Mouse (Mus musculus) forebrain, postnatal 0 days (tissue): ENCODE results near the gene B3galt5. TPM values are rescaled to one million over a fixed set of nuclear protein-coding genes. Genes with fewer than 3 reads are reported as not detected.

ENCODE experiments used
- ATAC-seq: fragments of 200-750 bp; cut with Nextera tagmentation; 2 replicates; pipeline ENCODE4 v1.8.0; 2017; ENCODE audit warnings: mild to moderate bottlenecking, moderate library complexity
- DNase-seq: peaks from one replicate; pipeline ENCODE4 v3.0.0-alpha.2; 2015
- H3K27ac ChIP-seq: fragments of 300-500 bp; sonication (generic); 2 replicates; pipeline ENCODE4 v1.5.1; 2014; ENCODE audit warnings: low read depth, mild to moderate bottlenecking, antibody characterized with exemption, low read length, moderate library complexity, mixed read lengths
- H3K27me3 ChIP-seq: fragments of 300-500 bp; sonication (generic); 2 replicates; pipeline ENCODE4 v1.6.1; 2014; ENCODE audit warnings: mild to moderate bottlenecking, low read length, mixed read lengths; ENCODE audit not compliant: insufficient read depth
- H3K36me3 ChIP-seq: fragments of 300-500 bp; sonication (generic); 2 replicates; pipeline ENCODE4 v1.6.1; 2014; ENCODE audit warnings: mild to moderate bottlenecking, moderate library complexity; ENCODE audit not compliant: insufficient read depth
- H3K4me1 ChIP-seq: fragments of 300-500 bp; sonication (generic); 2 replicates; pipeline ENCODE4 v1.6.1; 2014; ENCODE audit warnings: antibody characterized with exemption; ENCODE audit not compliant: insufficient read depth
- H3K4me2 ChIP-seq: fragments of 300-500 bp; sonication (generic); 2 replicates; pipeline ENCODE4 v1.6.1; 2014; ENCODE audit warnings: low read depth, mild to moderate bottlenecking, moderate library complexity
- H3K4me3 ChIP-seq: fragments of 300-500 bp; sonication (generic); 2 replicates; pipeline ENCODE4 v1.5.1; 2014; ENCODE audit warnings: low read depth, low read length, mixed read lengths
- H3K9ac ChIP-seq: fragments of 300-500 bp; sonication (generic); 2 replicates; pipeline ENCODE4 v1.6.1; 2014; ENCODE audit warnings: mild to moderate bottlenecking
- H3K9me3 ChIP-seq: fragments of 300-500 bp; sonication (generic); 2 replicates; pipeline ENCODE4 v1.6.1; 2016; ENCODE audit warnings: low read length
- CTCF ChIP-seq: sonication (generic); IDR thresholded peaks from 2 replicates; pipeline ENCODE4 v1.5.1; 2016; ENCODE audit warnings: antibody characterized with exemption, control low read depth, low read depth
- WGBS: fragments of 180-500 bp; shearing (Covaris S2); extraction: QIAGEN DNeasy Blood & Tissue Kit; methylation state at CpG from one replicate; pipeline ENCODE4 v1.1.7; 2014; 5-methylcytosine and 5-hydroxymethylcytosine counted together
- polyA plus RNA-seq: library from polyadenylated mRNA; unstranded; fragments of >200 nt; fragmentation: Nextera tagmentation; extraction: Ambion mirVana; gene quantifications from 2 replicates; pipeline ENCODE4 v1.2.1, GENCODE M21; 2015
- total RNA-seq: library from RNA; depleted of rRNA; stranded (reverse); fragments of >200 nt; gene quantifications from 2 replicates; pipeline ENCODE4 v1.2.3, GENCODE M21; 2014; rRNA removed

The B3galt5 gene
- total RNA-seq (4.1 and 5.5 TPM in 2 replicates), polyA plus RNA-seq (1.9 and 3.6 TPM in 2 replicates)

DNA sequence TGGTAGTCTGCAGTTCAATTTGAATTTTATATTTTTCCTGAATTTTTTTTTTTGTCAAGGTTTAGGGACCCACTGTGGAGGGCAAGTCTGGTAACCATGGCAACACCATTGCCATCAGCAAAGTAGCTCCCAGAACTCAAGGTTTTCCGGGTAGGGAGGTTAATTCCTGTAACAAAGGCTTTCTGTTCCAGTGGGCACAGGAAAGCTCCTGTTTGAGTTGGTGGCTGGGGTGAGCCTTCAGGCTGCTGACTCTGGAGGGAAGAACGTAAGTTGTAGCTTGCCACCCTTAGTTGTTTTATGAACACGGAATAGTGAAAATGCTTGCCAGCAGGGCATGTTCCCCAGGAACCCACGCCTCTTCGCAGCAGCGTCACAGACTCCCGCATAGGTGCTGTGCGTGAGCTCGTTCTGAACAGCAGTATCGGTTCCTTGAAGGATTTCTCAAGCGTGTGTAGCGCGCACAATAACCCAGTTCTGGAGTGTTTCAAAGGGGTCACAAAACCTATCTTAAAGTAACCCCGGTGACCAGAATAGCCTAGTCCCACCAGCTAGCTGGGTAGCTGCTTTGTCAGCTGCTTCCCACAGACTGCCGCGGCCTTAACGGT, at the start of gene B3galt5:
B3galt5 (plus strand) TSS at position 436 of the 605 bp plus-strand sequence.
- Histone ChIP-seq H3K36me3 (no peaks in the 10 kb centered on the region), H3K4me3 (peak within 1 kb of the TSS; percentile 7; the same call in 1 of the 2 replicates), H3K27ac (peak within 1 kb of the TSS; percentile 73), H3K27me3 (no peaks in the 10 kb centered on the region), H3K4me1 (peaks cover 4% of the 10 kb centered on the region; the same call in 1 of the 2 replicates), H3K4me2 (peak within 1 kb of the TSS; percentile 26), H3K9me3 (no peaks in the 10 kb centered on the region), H3K9ac (peak within 1 kb of the TSS; percentile 31; the same call in 1 of the 2 replicates)
- 35% methylated on average over 17 of the region's 17 CpGs for WGBS
- peak; percentile 65 for DNase-seq
- peak; percentile 81 for ATAC-seq
- no peak for TF ChIP-seq CTCF

DNA sequence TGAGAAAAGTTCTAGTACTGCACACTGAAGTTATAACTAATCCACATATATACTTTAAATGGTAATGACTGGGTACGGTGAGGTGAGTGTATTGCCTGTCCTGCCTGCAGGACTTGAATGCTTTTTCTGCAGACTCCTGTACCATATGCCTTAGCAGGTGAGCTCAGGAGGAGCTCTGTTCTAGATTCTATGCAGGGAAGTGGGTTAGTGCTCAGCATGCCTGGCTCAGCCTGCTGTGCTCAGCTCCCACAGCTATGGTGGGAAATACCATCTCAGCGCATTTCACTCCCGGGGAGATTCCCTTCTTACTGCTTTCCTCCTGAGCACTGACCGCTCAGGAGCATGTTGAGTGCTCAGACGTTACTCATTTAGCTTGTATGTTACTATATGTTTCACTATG, 48.0 kb upstream of the B3galt5 start:
- Histone ChIP-seq H3K9ac (no peak overlapping the region), H3K27me3 (no peaks in the 10 kb centered on the region), H3K4me3 (no peak overlapping the region), H3K4me1 (peaks cover 6% of the 10 kb centered on the region; the same call in 1 of the 2 replicates), H3K4me2 (no peak overlapping the region), H3K27ac (no peak overlapping the region), H3K36me3 (no peaks in the 10 kb centered on the region), H3K9me3 (no peaks in the 10 kb centered on the region)
- TF ChIP-seq CTCF: no peak
- ATAC-seq (no peak), DNase-seq (no peak)
- 87% methylated on average over 5 of the region's 5 CpGs for WGBS

DNA sequence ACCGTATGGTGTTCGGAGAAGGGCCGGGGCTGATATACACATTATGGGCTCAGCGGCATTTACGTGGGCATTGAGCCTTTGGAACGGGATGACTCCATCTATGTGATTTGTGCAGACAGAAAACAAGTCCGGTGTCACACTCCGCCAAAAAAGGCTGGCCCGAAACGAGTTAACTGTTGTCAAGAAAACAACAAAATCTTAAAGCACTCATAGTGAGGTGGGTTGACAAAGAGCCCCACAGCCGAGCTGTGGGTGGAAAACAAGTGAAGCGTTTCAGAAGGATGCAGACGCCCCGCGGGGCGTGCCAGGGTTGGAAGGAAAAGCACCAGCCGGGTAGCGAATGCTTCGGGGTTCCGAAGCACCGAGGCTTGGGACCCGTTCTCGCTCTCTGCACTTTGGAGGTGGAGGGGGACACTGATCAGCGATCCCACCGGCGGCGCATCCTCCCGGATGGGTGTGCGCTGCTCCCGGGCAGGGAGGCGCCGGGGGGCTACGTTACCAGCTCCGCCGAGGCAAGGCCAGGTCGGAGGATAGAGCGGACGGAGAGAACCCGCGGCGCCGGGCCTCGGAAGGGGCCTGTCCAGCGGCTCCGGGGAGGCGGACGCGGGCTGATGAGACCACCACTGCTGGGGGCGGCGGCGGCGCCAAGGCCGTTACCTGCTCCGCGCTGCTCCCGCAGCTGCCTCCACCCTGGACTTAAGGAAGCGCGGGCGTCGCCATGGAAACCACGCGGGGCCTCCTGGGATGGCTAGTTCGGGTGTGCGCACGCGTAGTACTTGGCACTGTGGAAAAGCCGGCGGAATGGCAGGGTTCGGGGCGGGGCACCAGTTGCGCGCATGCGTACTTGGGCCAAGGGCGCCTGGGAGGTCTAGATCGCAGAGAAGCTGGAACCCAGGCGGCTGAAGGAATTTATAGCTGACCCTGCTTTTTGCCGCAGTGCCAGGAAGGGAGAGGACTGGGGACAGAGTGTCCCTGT, 43.8 kb upstream of the B3galt5 start, which contains the start of gene Lca5l:
Lca5l (minus strand) TSS at position 741 of the 976 bp plus-strand sequence.
- WGBS: 2% methylated on average over 77 of the region's 77 CpGs
- peaks cover 6% of the 10 kb centered on the region; the same call in 1 of the 2 replicates for H3K4me1 ChIP-seq
- TF ChIP-seq CTCF: no peak

DNA sequence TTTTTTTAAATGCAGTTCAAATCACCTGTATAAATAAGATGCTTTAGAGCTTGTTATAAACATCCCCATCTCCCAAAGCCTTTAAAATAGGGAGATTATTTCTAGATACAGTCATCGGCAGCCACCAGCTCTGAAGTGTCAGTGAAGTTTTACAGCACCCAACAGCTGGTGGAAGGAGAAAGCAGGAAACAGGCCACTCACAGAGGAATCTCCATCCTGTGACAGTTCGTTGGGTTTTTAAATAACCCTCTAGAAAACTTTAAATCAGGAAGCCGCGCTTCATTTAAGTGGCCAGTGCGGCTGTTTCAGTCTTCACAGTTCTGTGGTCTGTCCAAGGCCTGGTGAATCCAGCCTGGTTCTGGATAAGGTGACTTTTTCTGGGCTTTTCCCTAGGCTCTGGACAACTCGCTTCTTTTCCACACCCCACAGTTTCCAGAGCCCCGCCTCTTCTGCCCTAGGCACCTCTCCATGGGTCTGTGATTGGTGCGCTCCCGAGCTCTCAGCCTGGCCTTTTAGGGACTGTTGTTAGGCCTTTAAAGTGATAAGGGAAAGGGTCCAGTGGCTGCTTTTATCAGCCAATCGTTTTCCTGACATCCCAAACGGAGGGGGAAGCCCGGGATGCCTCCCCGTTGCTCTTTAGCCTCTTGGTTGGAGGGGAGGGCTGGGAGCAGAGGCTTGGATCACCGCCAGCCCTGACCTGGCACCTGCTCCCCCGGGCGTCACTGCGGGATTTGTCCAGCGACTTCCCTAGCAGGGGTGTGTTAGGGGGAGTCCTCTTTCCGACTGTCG, 35.5 kb upstream of the B3galt5 start, which contains the start of gene Sh3bgr:
Sh3bgr (plus strand) TSS at position 538 of the 789 bp plus-strand sequence.
- TF ChIP-seq CTCF: no peak
- Histone ChIP-seq H3K36me3 (no peaks in the 10 kb centered on the region), H3K9ac (no peak within 1 kb of the TSS), H3K4me1 (no peaks in the 10 kb centered on the region), H3K9me3 (no peaks in the 10 kb centered on the region), H3K4me2 (peak within 1 kb of the TSS; percentile 44), H3K27ac (no peak within 1 kb of the TSS), H3K4me3 (peak within 1 kb of the TSS; percentile 14; the same call in 1 of the 2 replicates), H3K27me3 (no peaks in the 10 kb centered on the region)
- ATAC-seq (peak; percentile 70), DNase-seq (no peak)
- WGBS: 10% methylated on average over 20 of the region's 20 CpGs

More for the DNA sequence above, 43.8 kb upstream of the B3galt5 start, which contains the start of gene Lca5l:
- Histone ChIP-seq H3K27ac (peak within 1 kb of the TSS; percentile 69), H3K9ac (peak within 1 kb of the TSS; percentile 66), H3K4me2 (peak within 1 kb of the TSS; percentile 57), H3K27me3 (no peaks in the 10 kb centered on the region), H3K36me3 (no peaks in the 10 kb centered on the region), H3K9me3 (no peaks in the 10 kb centered on the region), H3K4me3 (peak within 1 kb of the TSS; percentile 81)
- DNase-seq (peak; percentile 100), ATAC-seq (peak; percentile 99)

DNA sequence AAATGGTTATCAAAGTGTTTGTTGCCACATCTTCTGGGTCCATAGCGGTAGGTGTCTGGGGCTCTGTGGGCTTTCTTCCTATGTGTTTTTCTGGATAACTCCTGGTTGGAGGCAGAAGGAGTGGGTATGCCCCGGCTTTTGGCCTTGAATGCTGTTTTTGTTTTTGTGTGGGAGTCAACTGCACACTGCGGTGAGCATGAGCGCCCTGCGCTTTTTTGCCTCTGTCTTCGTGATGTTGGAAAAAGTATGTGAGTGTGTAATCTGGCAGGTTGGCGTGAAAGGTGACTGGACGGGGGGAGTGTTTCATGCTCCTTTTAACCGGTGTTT, 34.9 kb upstream of the B3galt5 start:
- TF ChIP-seq CTCF: no peak
- Histone ChIP-seq H3K27me3 (no peaks in the 10 kb centered on the region), H3K9me3 (no peaks in the 10 kb centered on the region), H3K4me1 (no peaks in the 10 kb centered on the region), H3K4me2 (peak overlapping the region; percentile 44), H3K27ac (no peak overlapping the region), H3K9ac (no peak overlapping the region), H3K4me3 (peak overlapping the region; percentile 14; the same call in 1 of the 2 replicates), H3K36me3 (no peaks in the 10 kb centered on the region)
- ATAC-seq (no peak), DNase-seq (no peak)
- WGBS: 27% methylated on average over 9 of the region's 9 CpGs

DNA sequence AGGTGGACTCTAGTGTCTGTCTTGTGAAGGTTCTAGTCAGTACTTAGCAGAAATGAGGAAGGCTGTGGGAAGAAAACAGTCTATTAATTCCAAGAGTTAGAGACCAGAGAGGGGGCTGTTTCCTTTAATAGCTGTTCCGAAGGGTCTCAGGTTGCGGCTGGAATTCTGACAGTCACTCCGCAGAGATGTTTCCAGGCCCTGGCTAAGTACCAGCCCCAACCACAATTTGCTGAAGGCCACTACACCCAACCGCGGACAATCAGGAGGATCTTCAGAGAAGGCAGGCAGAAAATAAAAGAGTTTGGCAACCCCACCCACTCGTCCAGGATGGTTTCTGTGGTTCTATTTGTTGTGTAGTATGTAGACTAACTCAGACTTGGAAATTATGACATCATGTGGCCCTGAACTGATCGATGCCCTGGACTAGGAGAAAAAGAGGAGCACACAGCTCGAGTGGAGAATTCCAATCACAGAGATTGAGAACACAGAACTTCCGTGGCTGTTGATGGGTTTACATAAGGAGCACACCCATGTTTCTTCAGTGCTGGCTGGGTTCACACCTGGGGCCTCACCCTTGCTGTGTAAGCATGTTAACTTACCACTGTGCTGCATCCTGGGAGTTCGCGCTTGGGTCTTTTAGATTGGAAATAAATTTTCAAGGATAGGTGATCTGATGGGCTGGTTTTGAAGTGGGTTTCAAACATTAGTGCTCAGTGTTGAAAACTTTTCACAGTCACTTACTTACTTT, 33.9 kb upstream of the B3galt5 start:
- Histone ChIP-seq H3K4me1 (no peaks in the 10 kb centered on the region), H3K36me3 (no peaks in the 10 kb centered on the region), H3K27ac (no peak overlapping the region), H3K4me3 (no peak overlapping the region), H3K27me3 (no peaks in the 10 kb centered on the region), H3K4me2 (no peak overlapping the region), H3K9ac (no peak overlapping the region), H3K9me3 (no peaks in the 10 kb centered on the region)
- no peak for DNase-seq
- no peak for TF ChIP-seq CTCF
- 87% methylated on average over 11 of the region's 11 CpGs for whole genome bisulfite sequencing
- ATAC-seq: no peak
